Mouse (Mus musculus) layer of hippocampus, adult 2 months (tissue): ENCODE results near the gene Lrp4. TPM values are rescaled to one million over a fixed set of nuclear protein-coding genes. Genes with fewer than 3 reads are reported as not detected.

ENCODE experiments used
- DNase-seq, 2 experiments: peaks; one replicate each; pipeline ENCODE4 v3.0.0; 2022; ENCODE audit warnings: low spot score in 2 of 2
- H3K27ac ChIP-seq: fragments of 200-600 bp; 2 replicates; pipeline ENCODE4 v1.8.1; 2022
- H3K4me3 ChIP-seq: fragments of 200-600 bp; 2 replicates; pipeline ENCODE4 v1.8.1; 2022; ENCODE audit warnings: mild to moderate bottlenecking
- CTCF ChIP-seq: fragments of 200-600 bp; conservative IDR thresholded peaks from 2 replicates; pipeline ENCODE4 v1.8.1; 2022; ENCODE audit warnings: antibody characterized with exemption, mild to moderate bottlenecking, moderate library complexity
- total RNA-seq, 2 experiments: library from RNA; stranded (reverse); gene quantifications; 2 replicates each; pipeline ENCODE4 v1.2.3; 2021

Lrp4 gene
- total RNA-seq, 2 experiments from 2014 or later: 30.1 to 30.6 TPM

DNA sequence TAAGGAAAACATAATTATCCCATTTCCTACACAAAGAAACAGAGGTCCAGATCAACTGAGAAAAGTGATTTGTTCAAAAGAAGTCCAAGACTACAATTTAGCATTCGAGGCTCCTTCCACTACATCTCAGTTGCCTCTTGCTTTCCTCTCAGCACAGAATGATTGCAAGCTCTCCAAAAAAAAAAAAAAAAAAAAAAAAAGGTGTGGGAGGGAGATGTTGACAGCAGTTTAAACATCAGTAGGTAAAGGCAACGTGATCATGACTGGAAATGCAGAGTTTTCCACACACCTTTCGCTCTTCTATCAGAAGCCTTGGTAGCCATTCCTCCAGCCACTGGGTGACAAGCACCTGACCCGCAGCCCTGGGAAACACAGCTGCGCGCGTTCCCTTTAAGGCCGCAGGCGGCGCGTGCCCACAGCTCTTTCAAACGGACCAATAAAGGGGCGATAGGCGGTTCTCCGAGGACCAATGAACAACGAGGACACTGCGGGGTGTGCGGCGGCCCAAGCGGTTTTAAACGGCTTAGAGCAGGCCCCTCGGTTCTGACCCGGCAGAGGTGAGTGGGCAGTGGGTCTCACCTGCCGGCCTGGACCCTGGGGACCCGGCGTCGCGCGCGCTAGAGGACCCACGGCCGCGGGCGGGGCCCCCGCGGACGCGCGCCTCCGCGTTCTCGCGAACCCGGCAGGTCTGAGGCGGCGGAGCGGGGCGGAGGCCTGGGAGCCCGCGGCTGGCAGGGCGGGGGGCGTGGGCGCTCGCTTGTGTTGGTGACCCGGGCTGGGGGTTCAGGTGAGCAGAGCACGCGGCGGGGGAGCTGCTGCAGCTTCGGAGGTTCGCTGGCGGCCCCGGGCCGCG, 69.2 kb downstream of the Lrp4 start, which contains the start of gene Ckap5:
Gene Ckap5, plus strand, starts transcription at position 469 of the 853 bp plus-strand sequence.
- peak; percentile 90 to 94 for DNase-seq
- peak within 1 kb of the TSS; percentile 95 for H3K27ac ChIP-seq

DNA sequence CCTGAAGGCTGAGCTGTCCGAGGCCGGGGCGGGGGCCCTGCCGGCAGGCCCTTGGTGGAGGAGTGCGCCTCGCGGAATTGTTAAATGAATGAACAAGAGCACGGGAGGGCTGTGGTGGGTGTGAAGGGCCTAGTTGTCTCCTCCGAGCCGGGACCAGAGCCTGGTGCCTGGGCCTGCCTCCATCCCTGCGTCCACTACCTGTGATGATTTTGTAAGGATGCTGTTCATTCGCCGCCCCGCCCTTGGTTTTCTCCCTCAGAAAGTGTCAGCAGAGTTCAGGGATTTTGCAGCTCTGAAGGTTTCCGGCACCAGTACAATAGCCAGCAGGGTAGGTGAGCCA, 69.8 kb downstream of the Lrp4 start:
- no peak for TF ChIP-seq CTCF
- H3K27ac ChIP-seq: peak overlapping the region; percentile 95
- peak in 1 of 2 experiments; percentile 20 for DNase-seq
- peak overlapping the region; percentile 83 for H3K4me3 ChIP-seq

More for the DNA sequence above, 69.2 kb downstream of the Lrp4 start, which contains the start of gene Ckap5:
- peak within 1 kb of the TSS; percentile 83 for H3K4me3 ChIP-seq
- TF ChIP-seq CTCF: peak; percentile 78

DNA sequence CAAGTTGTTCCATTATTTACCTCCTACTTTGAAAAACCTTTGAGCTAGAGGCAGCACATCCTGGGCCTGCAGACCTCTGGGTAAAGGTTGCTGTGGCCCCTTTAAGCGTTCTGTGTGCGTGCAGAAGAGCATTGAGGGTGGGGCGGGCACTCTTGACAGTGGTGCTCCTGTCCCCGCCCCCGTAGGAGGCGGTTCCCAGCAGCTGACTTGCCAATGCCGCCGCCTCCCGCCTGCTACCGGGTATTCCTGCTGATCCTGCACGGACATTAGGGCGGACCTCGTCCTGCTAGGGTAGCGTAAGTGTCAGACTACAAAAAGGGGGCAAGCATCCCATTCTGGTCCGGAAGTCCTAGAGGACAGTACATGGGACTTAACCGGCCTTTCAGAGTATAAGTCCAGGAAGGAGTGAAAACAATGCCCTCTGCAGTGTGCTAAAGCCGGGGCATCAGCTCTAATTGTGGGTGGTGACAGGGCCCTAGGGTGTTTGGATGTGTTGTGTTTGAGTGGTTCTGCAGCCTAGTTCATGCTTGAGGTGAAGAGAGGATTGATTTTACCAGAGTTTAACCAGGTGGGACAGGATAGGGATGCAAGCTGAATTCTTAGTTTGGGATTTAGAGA, 80.4 kb downstream of the Lrp4 start:
- DNase-seq: peak; percentile 40 to 65
- TF ChIP-seq CTCF: peak; percentile 41
- Histone ChIP-seq H3K4me3 (peak overlapping the region; percentile 53), H3K27ac (peak overlapping the region; percentile 75)

Other genes starting within 250 kb of the Lrp4 start
- 10 to 100 TPM; 12.9 to 13.1 TPM for gene Ddb2, start 220.5 kb upstream of the Lrp4 start, total RNA-seq
- 10 to 100 TPM; 25.6 to 27.6 TPM for gene Pacsin3, start 201.6 kb upstream of the Lrp4 start, total RNA-seq
- 10 to 100 TPM; 75.6 to 81.3 TPM for gene Arfgap2, start 192.5 kb upstream of the Lrp4 start, total RNA-seq
- gene 1110051M20Rik, start 12.8 kb upstream of the Lrp4 start, total RNA-seq: 100 to 1,000 TPM; 110 to 122 TPM
- 100 to 1,000 TPM; 111 to 115 TPM for gene Ckap5, start 69.3 kb downstream of the Lrp4 start, total RNA-seq
- under 1 TPM in 1 of 2 experiments, not detected in 1; 0.27 TPM for gene F2, start 178.9 kb downstream of the Lrp4 start, total RNA-seq
- gene Zfp408, start 192.3 kb downstream of the Lrp4 start, total RNA-seq: 10 to 100 TPM; 11.0 to 12.4 TPM
- gene Arhgap1, start 192.3 kb downstream of the Lrp4 start, total RNA-seq: 10 to 100 TPM; 65.1 to 66.2 TPM